Mouse (Mus musculus) midbrain, embryonic 12.5 days (tissue): ENCODE measurements around the gene Agap3. TPM values are rescaled to one million over a fixed set of nuclear protein-coding genes. Genes with fewer than 3 reads are reported as not detected.
A peak's percentile ranks its signal among the peaks of the same experiment; 100 is the strongest.

Experiments used
- ATAC-seq: fragments of 200-750 bp; cut with Nextera tagmentation; 2 replicates; pipeline ENCODE4 v1.8.0; 2017; ENCODE audit warnings: low read depth, moderate TSS enrichment, moderate library complexity; ENCODE audit not compliant: low FRiP score
- H3K27ac ChIP-seq: fragments of 300-500 bp; sonication (generic); replicated peaks from 2 replicates; pipeline ENCODE4 v1.5.1; 2016; ENCODE audit warnings: mild to moderate bottlenecking
- H3K27me3 ChIP-seq: fragments of 300-500 bp; sonication (generic); 2 replicates; pipeline ENCODE4 v1.6.1; 2016; ENCODE audit warnings: mild to moderate bottlenecking
- H3K36me3 ChIP-seq: fragments of 300-500 bp; sonication (generic); 2 replicates; pipeline ENCODE4 v1.6.1; 2016
- H3K4me1 ChIP-seq: fragments of 300-500 bp; sonication (generic); 2 replicates; pipeline ENCODE4 v1.6.1; 2016
- H3K4me2 ChIP-seq: fragments of 300-500 bp; sonication (generic); replicated peaks from 2 replicates; pipeline ENCODE4 v1.6.1; 2016; ENCODE audit warnings: mild to moderate bottlenecking, moderate library complexity
- H3K4me3 ChIP-seq: fragments of 300-500 bp; sonication (generic); 2 replicates; pipeline ENCODE4 v1.5.1; 2016; ENCODE audit warnings: mild to moderate bottlenecking
- H3K9ac ChIP-seq: fragments of 300-500 bp; sonication (generic); replicated peaks from 2 replicates; pipeline ENCODE4 v1.6.1; 2016; ENCODE audit warnings: mild to moderate bottlenecking, moderate library complexity
- H3K9me3 ChIP-seq: fragments of 300-500 bp; sonication (generic); 2 replicates; pipeline ENCODE4 v1.6.1; 2016; ENCODE audit warnings: mild to moderate bottlenecking
- WGBS: fragments of 180-500 bp; shearing (Covaris S2); methylation state at CpG from one replicate; pipeline ENCODE4 v1.1.7; 2016; 5-methylcytosine and 5-hydroxymethylcytosine counted together
- polyA plus RNA-seq: library from polyadenylated mRNA; unstranded; fragments of >200 nt; fragmentation: Nextera tagmentation; extraction: Ambion mirVana; gene quantifications from 2 replicates; pipeline ENCODE4 v1.2.1, GENCODE M21; 2016

The Agap3 gene
- polyA plus RNA-seq, 1 experiment from 2014 or later: 60.4 TPM

DNA sequence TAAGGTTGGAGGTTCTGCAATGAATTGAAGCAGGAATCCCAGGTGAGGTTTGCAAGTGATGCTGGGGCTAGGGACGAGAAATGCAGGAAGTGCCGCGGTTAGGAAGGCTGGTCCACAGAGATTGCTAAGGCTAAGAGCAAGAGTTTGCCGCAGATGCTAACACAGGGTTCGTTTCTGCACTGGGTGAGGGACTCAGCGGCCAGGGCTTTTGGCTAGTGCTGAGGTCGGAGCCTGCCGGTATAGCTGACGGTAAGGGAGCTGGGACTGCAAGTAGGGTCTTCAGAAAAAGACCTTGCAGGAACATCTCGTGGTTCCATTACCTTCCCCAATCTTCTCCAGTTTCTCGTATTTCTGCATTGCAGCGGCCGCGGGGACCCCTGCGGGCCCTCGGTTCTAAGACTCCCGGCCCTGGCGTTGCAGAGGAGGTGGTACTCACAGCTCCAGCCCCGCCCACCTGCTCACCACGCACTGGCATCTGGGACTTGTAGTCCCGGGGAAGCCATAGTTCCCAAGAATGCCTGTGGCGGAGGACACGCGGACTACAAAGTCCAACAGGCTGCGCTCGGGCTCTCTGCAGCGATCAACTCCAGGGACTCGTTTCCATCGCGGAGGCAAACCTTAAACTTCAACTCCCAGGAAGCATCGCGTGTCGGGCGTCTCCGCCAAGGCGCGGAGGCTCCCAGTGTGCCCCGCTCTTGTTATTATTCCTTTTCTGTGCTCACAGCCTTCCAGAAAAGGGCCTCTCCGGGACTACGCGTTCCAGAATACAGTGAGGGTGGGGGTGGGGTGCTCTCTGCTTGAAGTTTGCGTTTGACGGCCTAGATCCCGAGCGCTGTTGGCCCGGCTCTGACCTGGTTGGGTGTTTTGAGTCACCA lies 28.6 kb upstream of the Agap3 start, which contains the start of the genes Cdk5 and Slc4a2:
Gene Cdk5 (minus strand): TSS at position 402 of the 875 bp plus-strand sequence.
Gene Slc4a2 (plus strand): TSS at position 709 of the 875 bp plus-strand sequence.
- ATAC-seq: peak; percentile 92
- peaks cover 26% of the 10 kb centered on the region for H3K36me3 ChIP-seq
- peak within 1 kb of the TSS; percentile 85 for H3K4me2 ChIP-seq
- no peaks in the 10 kb centered on the region for H3K9me3 ChIP-seq
- H3K27me3 ChIP-seq: peaks cover 17% of the 10 kb centered on the region
- H3K9ac ChIP-seq: peak within 1 kb of the TSS; percentile 75
- WGBS: under 1% methylated on average over 46 of the region's 46 CpGs
- peak within 1 kb of the TSS; percentile 62 for H3K4me3 ChIP-seq
- peaks cover 50% of the 10 kb centered on the region for H3K4me1 ChIP-seq
- peak within 1 kb of the TSS; percentile 91 for H3K27ac ChIP-seq

DNA sequence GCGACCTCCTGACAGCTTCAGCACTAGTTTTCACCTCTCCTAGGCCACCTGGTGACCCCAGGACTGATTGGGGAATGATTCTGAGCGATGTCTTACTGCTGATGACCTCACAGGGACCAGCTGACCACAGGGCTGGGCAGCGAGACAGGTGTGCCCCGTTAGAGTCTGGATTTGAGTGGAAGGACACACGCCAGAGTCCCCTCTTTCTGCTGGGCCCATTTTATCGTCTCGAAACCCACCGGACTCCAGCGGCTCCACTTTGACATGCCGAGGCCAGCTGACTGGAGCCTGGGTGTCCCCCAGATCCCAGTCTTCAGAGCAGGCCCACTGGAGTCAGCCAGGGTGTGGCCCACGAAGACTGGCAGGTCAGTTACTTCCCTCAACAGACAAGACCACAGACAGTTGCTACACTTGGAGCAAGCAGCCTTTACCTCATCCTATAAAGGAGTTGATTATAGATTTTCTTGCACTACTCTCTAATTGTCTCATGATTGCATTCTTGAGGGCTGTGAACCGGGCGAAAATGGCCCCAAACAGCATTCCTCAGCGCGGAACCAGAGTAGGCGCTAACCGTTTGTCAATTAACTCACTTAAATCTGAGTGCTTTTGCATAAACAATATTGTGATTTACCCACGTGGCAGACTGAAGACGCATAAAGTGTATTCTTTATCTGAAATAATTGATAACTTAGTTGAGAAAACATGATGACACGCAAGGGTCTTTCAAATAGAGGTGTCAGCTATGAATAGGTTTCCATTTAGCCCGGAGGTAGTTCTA lies 27.8 kb upstream of the Agap3 start:
- H3K27ac ChIP-seq: peak overlapping the region; percentile 91
- H3K9ac ChIP-seq: peak overlapping the region; percentile 64
- peaks cover 55% of the 10 kb centered on the region for H3K4me1 ChIP-seq
- H3K9me3 ChIP-seq: no peaks in the 10 kb centered on the region
- H3K27me3 ChIP-seq: peaks cover 22% of the 10 kb centered on the region
- no peak; the same call in none of the 2 replicates for ATAC-seq
- H3K4me3 ChIP-seq: peak overlapping the region; percentile 62
- WGBS: 16% methylated on average over 21 of the region's 21 CpGs
- peak overlapping the region; percentile 85 for H3K4me2 ChIP-seq
- H3K36me3 ChIP-seq: peaks cover 22% of the 10 kb centered on the region

GRCm38 (mm10) chr5:24424861-24425411 lies 27.0 kb upstream of the Agap3 start:
- no peak for ATAC-seq
- under 1% methylated on average over 40 of the region's 60 CpGs for WGBS
- Histone ChIP-seq H3K4me2 (peak overlapping the region; percentile 85), H3K27ac (peak overlapping the region; percentile 91), H3K4me3 (peak overlapping the region; percentile 62), H3K27me3 (peaks cover 22% of the 10 kb centered on the region), H3K9ac (peak overlapping the region; percentile 64), H3K9me3 (no peaks in the 10 kb centered on the region), H3K36me3 (peaks cover 22% of the 10 kb centered on the region), H3K4me1 (peaks cover 55% of the 10 kb centered on the region)

- H3K4me3 ChIP-seq: peak overlapping the region; percentile 62
- no peak for ATAC-seq
- no peaks in the 10 kb centered on the region for H3K9me3 ChIP-seq
- peaks cover 55% of the 10 kb centered on the region for H3K4me1 ChIP-seq
- peak overlapping the region; percentile 85 for H3K4me2 ChIP-seq
- peaks cover 22% of the 10 kb centered on the region for H3K36me3 ChIP-seq
- peak overlapping the region; percentile 91 for H3K27ac ChIP-seq
- H3K9ac ChIP-seq: peak overlapping the region; percentile 64
- peaks cover 22% of the 10 kb centered on the region for H3K27me3 ChIP-seq
- WGBS: 0% methylated on average over 25 of the region's 30 CpGs
Observed at GRCm38 (mm10) chr5:24425421-24426036, 26.4 kb upstream of the Agap3 start.

GRCm38 (mm10) chr5:24426037-24426432 lies 25.9 kb upstream of the Agap3 start:
- H3K9me3 ChIP-seq: no peaks in the 10 kb centered on the region
- ATAC-seq: no peak
- peak overlapping the region; percentile 64 for H3K9ac ChIP-seq
- 1% methylated on average over 10 of the region's 10 CpGs for whole genome bisulfite sequencing
- peaks cover 26% of the 10 kb centered on the region for H3K36me3 ChIP-seq
- peak overlapping the region; percentile 91 for H3K27ac ChIP-seq
- peak overlapping the region; percentile 62 for H3K4me3 ChIP-seq
- peaks cover 22% of the 10 kb centered on the region for H3K27me3 ChIP-seq
- peak overlapping the region; percentile 85 for H3K4me2 ChIP-seq
- H3K4me1 ChIP-seq: peaks cover 55% of the 10 kb centered on the region

GRCm38 (mm10) chr5:24426556-24427284 lies 25.3 kb upstream of the Agap3 start:
- ATAC-seq: no peak

DNA sequence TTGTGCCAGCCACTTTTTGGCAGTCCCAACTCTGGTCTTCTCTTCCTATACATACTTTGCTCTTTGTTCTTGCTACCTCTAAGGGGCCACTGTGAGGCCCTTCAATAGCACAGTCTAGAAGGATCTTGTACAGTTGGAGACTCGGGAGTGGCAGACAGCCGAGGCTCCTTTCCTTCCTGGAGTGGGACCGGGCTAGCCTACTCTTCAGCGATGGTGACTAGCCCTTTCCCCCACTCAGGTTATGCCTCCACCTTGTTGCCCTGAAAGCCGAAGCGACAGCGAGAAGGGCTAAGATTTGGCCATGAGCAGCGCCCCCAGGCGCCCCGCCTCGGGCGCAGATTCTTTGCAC lies 24.7 kb upstream of the Agap3 start:
- Histone ChIP-seq H3K9ac (peak overlapping the region; percentile 64), H3K9me3 (no peaks in the 10 kb centered on the region), H3K36me3 (peaks cover 33% of the 10 kb centered on the region), H3K27ac (no peak overlapping the region), H3K4me1 (peaks cover 52% of the 10 kb centered on the region), H3K4me3 (0 out of 2 replicates have a peak overlapping the region, but pooled peaks have one; percentile 1), H3K4me2 (peak overlapping the region; percentile 85), H3K27me3 (peaks cover 22% of the 10 kb centered on the region)
- ATAC-seq: no peak
- WGBS: 15% methylated on average over 12 of the region's 12 CpGs

More at GRCm38 (mm10) chr5:24426556-24427284, 25.3 kb upstream of the Agap3 start:
- H3K27me3 ChIP-seq: peaks cover 22% of the 10 kb centered on the region
- peak overlapping the region; percentile 64 for H3K9ac ChIP-seq
- peaks cover 28% of the 10 kb centered on the region for H3K36me3 ChIP-seq
- H3K4me3 ChIP-seq: peak overlapping the region; percentile 62
- no peak overlapping the region for H3K27ac ChIP-seq
- peaks cover 55% of the 10 kb centered on the region for H3K4me1 ChIP-seq
- WGBS: 9% methylated on average over 9 of the region's 9 CpGs
- no peaks in the 10 kb centered on the region for H3K9me3 ChIP-seq
- H3K4me2 ChIP-seq: peak overlapping the region; percentile 85

DNA sequence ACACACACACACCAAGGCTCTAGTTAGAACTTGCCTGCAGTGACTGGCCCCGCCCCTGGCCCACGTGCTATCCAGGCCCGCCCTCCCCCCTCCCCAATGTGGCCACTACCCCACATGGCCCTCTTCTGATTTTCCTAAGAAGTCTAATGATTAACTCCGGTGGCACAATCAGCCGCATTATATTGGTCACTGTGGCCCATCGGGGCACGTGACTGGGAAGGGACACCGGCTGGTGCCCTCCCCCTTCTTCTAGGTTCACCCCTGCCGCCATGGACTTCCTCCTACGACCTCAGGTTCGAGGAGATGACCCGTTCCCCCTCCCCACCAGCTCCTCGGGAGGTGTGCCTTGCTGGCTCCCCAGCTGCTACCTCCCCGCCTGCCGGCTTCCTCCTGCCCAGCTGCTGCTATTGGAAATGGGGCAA lies 24.0 kb upstream of the Agap3 start:
- H3K4me3 ChIP-seq: 0 out of 2 replicates have a peak overlapping the region, but pooled peaks have one; percentile 4
- no peak for ATAC-seq
- peaks cover 40% of the 10 kb centered on the region for H3K36me3 ChIP-seq
- WGBS: 8% methylated on average over 14 of the region's 15 CpGs
- H3K9ac ChIP-seq: 0 out of 2 replicates have a peak overlapping the region, but pooled peaks have one; percentile 4
- peak overlapping the region; percentile 85 for H3K4me2 ChIP-seq
- peak overlapping the region; percentile 26; the same call in 1 of the 2 replicates for H3K27ac ChIP-seq
- peaks cover 45% of the 10 kb centered on the region for H3K4me1 ChIP-seq
- no peaks in the 10 kb centered on the region for H3K9me3 ChIP-seq
- H3K27me3 ChIP-seq: peaks cover 22% of the 10 kb centered on the region

- no peak for ATAC-seq
- Histone ChIP-seq H3K27me3 (peaks cover 22% of the 10 kb centered on the region), H3K36me3 (peaks cover 46% of the 10 kb centered on the region), H3K4me2 (peak overlapping the region; percentile 85; the same call in 1 of the 2 replicates), H3K4me1 (peaks cover 44% of the 10 kb centered on the region), H3K9me3 (no peaks in the 10 kb centered on the region), H3K9ac (0 out of 2 replicates have a peak overlapping the region, but pooled peaks have one; percentile 4), H3K27ac (peak overlapping the region; percentile 26; the same call in 1 of the 2 replicates), H3K4me3 (no peak overlapping the region)
- 15% methylated on average over 8 of the region's 9 CpGs for WGBS
Observed at GRCm38 (mm10) chr5:24428596-24428995, 23.4 kb upstream of the Agap3 start.

GRCm38 (mm10) chr5:24433993-24434392 lies 18.0 kb upstream of the Agap3 start:
- H3K36me3 ChIP-seq: peaks cover 80% of the 10 kb centered on the region
- H3K4me3 ChIP-seq: no peak overlapping the region
- no peak for ATAC-seq
- WGBS: 93% methylated on average over 8 of the region's 8 CpGs
- no peaks in the 10 kb centered on the region for H3K4me1 ChIP-seq
- H3K9me3 ChIP-seq: no peaks in the 10 kb centered on the region
- H3K4me2 ChIP-seq: no peak overlapping the region
- no peak overlapping the region for H3K9ac ChIP-seq
- H3K27me3 ChIP-seq: 0 out of 2 replicates have a peak, but pooled peaks cover under 1% of the 10 kb centered on the region
- no peak overlapping the region for H3K27ac ChIP-seq
